Mouse (Mus musculus) C2C12 (cell line): ENCODE data around the gene Spem1.

ENCODE experiments used
- CEBPB ChIP-seq: IDR thresholded peaks from one replicate; pipeline ENCODE4 v1.6.1; 2011; ENCODE audit warnings: low read depth, mild to moderate bottlenecking, control low read depth, moderate library complexity
- CTCF ChIP-seq: IDR thresholded peaks from one replicate; pipeline ENCODE4 v1.5.1; 2011; ENCODE audit not compliant: control insufficient read depth, insufficient read depth, insufficient read length

DNA sequence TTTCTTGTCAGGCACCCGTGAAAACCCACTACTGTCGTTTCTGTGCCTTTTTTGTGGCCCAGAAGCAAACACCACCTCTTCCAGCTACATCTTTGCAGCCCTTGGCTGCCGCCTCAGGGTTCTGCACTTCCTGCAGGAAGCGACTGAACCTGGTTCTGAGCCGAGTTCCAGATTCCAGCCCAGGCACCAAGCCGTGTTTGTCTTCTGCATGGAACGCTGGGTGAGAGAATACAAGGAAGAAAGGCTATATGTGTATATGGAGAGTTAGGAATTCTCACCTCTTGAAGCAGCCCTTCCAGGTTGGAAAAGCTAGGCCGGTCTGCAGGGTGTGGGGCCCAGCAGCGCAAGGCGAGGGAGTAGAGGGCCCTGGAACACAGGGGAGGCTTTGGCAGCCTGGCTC lies 32.7 kb upstream of the Spem1 start:
- TF ChIP-seq CEBPB (no peak), CTCF (no peak)
